In genomic region chr9:71166019-71166705, GRCm38 (mm10) we compare ENCODE assay signal across 16 mouse cellular contexts. TPM values are rescaled to one million over a fixed set of nuclear protein-coding genes. Genes with fewer than 3 reads are reported as not detected.
DNase-seq lines count a peak whose midpoint lies in the region; ATAC-seq and TF ChIP-seq lines count a peak whose summit lies in the region.
"Had no signal": no experiment of that assay in that cellular context is flagged by ENCODE, and none has a peak within 500 bp of the region (broad histone marks: within the 10 kb centered on the region; RNA-seq: fewer than 3 reads in every experiment).

No protein-coding gene starts in this region.

- H3K27ac ChIP-seq in liver, embryonic 16.5 days (ENCODE audit: low read length): peak overlapping the region; percentile 92
- H3K27ac ChIP-seq: limb, embryonic 13.5 days had no signal

- no peaks in the 10 kb centered on the region for H3K9me3 ChIP-seq in G1E (replicated peaks)
- H3K9me3 ChIP-seq in liver, embryonic 16.5 days (replicated peaks; ENCODE audit: control insufficient read depth, low read length): no peaks in the 10 kb centered on the region
- H3K9me3 ChIP-seq: limb, embryonic 13.5 days; neural tube, embryonic 15.5 days had no signal

- peak overlapping the region; percentile 61 for H3K9ac ChIP-seq in liver, embryonic 16.5 days (ENCODE audit: low read depth, low read length)
- H3K9ac ChIP-seq: forebrain, postnatal 0 days; limb, embryonic 13.5 days; neural tube, embryonic 15.5 days had no signal

- no peak for TF ChIP-seq CTCF in G1E (IDR thresholded peaks at IDR 0.05; ENCODE audit: low read depth, low read length)

- H3K4me2 ChIP-seq in liver, embryonic 16.5 days (ENCODE audit: low read depth, low read length): peak overlapping the region; percentile 46
- H3K4me2 ChIP-seq: limb, embryonic 13.5 days; neural tube, embryonic 15.5 days had no signal

- H3K4me3 ChIP-seq in G1E (ENCODE audit: low read depth, low read length): no peak overlapping the region
- peak overlapping the region; percentile 10 for H3K4me3 ChIP-seq in liver, embryonic 16.5 days (ENCODE audit: low read depth, low read length)
- H3K4me3 ChIP-seq: limb, embryonic 13.5 days; neural tube, embryonic 15.5 days had no signal

- DNase-seq in heart, adult 11 months: peak; percentile 59
- DNase-seq in heart, adult 18-20 months: no peak
- DNase-seq in G1E (ENCODE audit: low spot score): peak; percentile 29
- DNase-seq in right cerebral cortex, postnatal 4 days: no peak
- no peak for DNase-seq in cerebellum, adult 9-10 months
- DNase-seq: embryo, embryonic 11 days; gastrocnemius, postnatal 14 days; kidney, adult 2 months had no signal

- H3K27me3 ChIP-seq in G1E (ENCODE audit: insufficient read depth, low read length): 0 out of 2 replicates have a peak, but pooled peaks cover 2% of the 10 kb centered on the region
- no peaks in the 10 kb centered on the region for H3K27me3 ChIP-seq in liver, embryonic 16.5 days (ENCODE audit: control insufficient read depth, insufficient read depth, low read depth, low read length)
- H3K27me3 ChIP-seq: CH12.LX; limb, embryonic 13.5 days; neural tube, embryonic 15.5 days had no signal

- no peaks in the 10 kb centered on the region for H3K36me3 ChIP-seq in G1E (replicated peaks)
- no peaks in the 10 kb centered on the region for H3K36me3 ChIP-seq in liver, embryonic 16.5 days (ENCODE audit: control insufficient read depth, insufficient read depth)
- H3K36me3 ChIP-seq: limb, embryonic 13.5 days; neural tube, embryonic 15.5 days had no signal

- peak; percentile 71 for ATAC-seq in G1E (ENCODE audit: extremely low read depth, insufficient number of reproducible peaks, low FRiP score, poor library complexity, severe bottlenecking)
- peak; percentile 85 for ATAC-seq in erythroid progenitor cell, adult 5-6 weeks (replicated peaks; ENCODE audit: low FRiP score, poor library complexity, severe bottlenecking)
- peak; percentile 95 for ATAC-seq in liver, embryonic 16.5 days (ENCODE audit: low read depth)
- ATAC-seq in activated CD4-positive, CD25-positive, alpha-beta regulatory T cell, adult 4 months: no peak
- ATAC-seq: forebrain, postnatal 0 days had no signal

- 25% methylated on average over 5 of the region's 5 CpGs for WGBS in liver, embryonic 16.5 days (ENCODE audit: insufficient replicate concordance)

- peaks cover 62% of the 10 kb centered on the region for H3K4me1 ChIP-seq in G1E (ENCODE audit: insufficient read depth, low read depth, low read length)
- H3K4me1 ChIP-seq in liver, embryonic 16.5 days (ENCODE audit: control insufficient read depth, low read depth, low read length): peaks cover 73% of the 10 kb centered on the region

RNA-seq across cellular contexts. Expression of gene Aqp9, which starts 2.3 kb away (rescaled TPM):
- total RNA-seq in heart, adult 18-20 months (2021): under 1 TPM; 0.15 to 0.17 TPM
- 2.8 and 4.9 TPM in 2 replicates for total RNA-seq in G1E (2014; fragmentation: Nextera tagmentation)
- total RNA-seq in G1E (2017): 1.9 and 2.2 TPM in 2 replicates
- polyA plus RNA-seq in G1E (2012): 0.04 and 0.05 TPM in 2 replicates
- total RNA-seq in erythroid progenitor cell, adult 5-6 weeks (2015; ENCODE audit: low replicate concordance): 23.4 and 28.1 TPM in 2 replicates
- 33.5 and 50.6 TPM in 2 replicates for total RNA-seq in erythroid progenitor cell, adult 5-6 weeks (2017; ENCODE audit: low replicate concordance)
- 7.5 and 9.0 TPM in 2 replicates for polyA plus RNA-seq in liver, embryonic 16.5 days (2015; fragmentation: Nextera tagmentation; extraction: Ambion mirVana)
- under 1 TPM in 1 of 2 experiments, not detected in 1; 0.18 TPM for polyA plus RNA-seq in activated CD4-positive, CD25-positive, alpha-beta regulatory T cell, adult 4 months (2017; shearing (Covaris generic))
- polyA plus RNA-seq: hindbrain, embryonic 11.5 days had no signal

RNA-seq across cellular contexts. Expression of gene Aldh1a2, which starts 49.4 kb away (rescaled TPM):
- 1 to 10 TPM; 6.0 to 8.2 TPM for total RNA-seq in heart, adult 18-20 months (2021)
- total RNA-seq in G1E (2014; fragmentation: Nextera tagmentation): not detected in 2 replicates
- total RNA-seq in G1E (2017): not detected in 2 replicates
- polyA plus RNA-seq in G1E (2012): not detected in 2 replicates
- not detected in 2 replicates for total RNA-seq in erythroid progenitor cell, adult 5-6 weeks (2015; ENCODE audit: low replicate concordance)
- total RNA-seq in erythroid progenitor cell, adult 5-6 weeks (2017; ENCODE audit: low replicate concordance): 0.26 TPM in 1 of 2 replicates, not detected in the other
- 1.1 and 1.6 TPM in 2 replicates for polyA plus RNA-seq in liver, embryonic 16.5 days (2015; fragmentation: Nextera tagmentation; extraction: Ambion mirVana)
- not detected for polyA plus RNA-seq in activated CD4-positive, CD25-positive, alpha-beta regulatory T cell, adult 4 months (2017; shearing (Covaris generic))

Comparison
In these comparisons a context has a peak if more than half of its experiments do, and no peak if none do; other contexts are left out.
1. DNase-seq: peak in heart, adult 11 months (single experiment) and G1E (single experiment); none in heart, adult 18-20 months (0 of 2), right cerebral cortex, postnatal 4 days (single experiment) and cerebellum, adult 9-10 months (single experiment).
2. RNA of gene Aqp9, which starts 2.3 kb away (total RNA-seq): 23.4 to 50.6 TPM in erythroid progenitor cell, adult 5-6 weeks; 1.9 to 4.9 TPM in G1E and 0.15 to 0.17 TPM in heart, adult 18-20 months; every median in the first group is over 4 times any median in the second.
3. RNA of gene Aldh1a2, which starts 49.4 kb away (total RNA-seq): 6.0 to 8.2 TPM in heart, adult 18-20 months; not detected in G1E and 0.26 TPM in erythroid progenitor cell, adult 5-6 weeks; every median in the first group is over 4 times any median in the second.